Mouse (Mus musculus): ENCODE data around the gene Gucy2d.

Gucy2d gene

GRCm38 (mm10) chr7:98447585-98448308 is 7.5 kb downstream of the Gucy2d start:
- DNase-seq (ENCODE audit: low spot score): peak; percentile 77

DNA sequence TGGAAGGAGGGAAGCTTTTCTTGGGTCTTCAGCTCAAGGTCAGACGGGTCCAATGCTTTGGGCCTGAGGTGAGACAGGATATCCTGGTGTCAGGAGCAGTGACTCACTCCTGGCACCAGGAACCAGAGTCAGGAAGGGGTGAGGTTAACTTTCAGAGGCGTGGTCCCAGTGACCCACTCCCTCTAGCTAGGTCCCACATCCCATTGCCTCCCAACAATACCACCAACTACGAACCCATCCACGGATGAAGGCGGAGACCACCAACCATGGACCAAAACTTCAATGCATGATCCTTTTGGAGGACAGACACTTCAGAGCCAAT is 8.1 kb downstream of the Gucy2d start:
- no peak for DNase-seq (ENCODE audit: low spot score)

GRCm38 (mm10) chr7:98449696-98450095 is 9.5 kb downstream of the Gucy2d start:
- no peak for DNase-seq (ENCODE audit: low spot score)

GRCm38 (mm10) chr7:98454397-98455120 is 14.3 kb downstream of the Gucy2d start:
- DNase-seq (ENCODE audit: low spot score): no peak

GRCm38 (mm10) chr7:98460319-98460718 is 20.1 kb downstream of the Gucy2d start:
- DNase-seq (ENCODE audit: low spot score): no peak

DNA sequence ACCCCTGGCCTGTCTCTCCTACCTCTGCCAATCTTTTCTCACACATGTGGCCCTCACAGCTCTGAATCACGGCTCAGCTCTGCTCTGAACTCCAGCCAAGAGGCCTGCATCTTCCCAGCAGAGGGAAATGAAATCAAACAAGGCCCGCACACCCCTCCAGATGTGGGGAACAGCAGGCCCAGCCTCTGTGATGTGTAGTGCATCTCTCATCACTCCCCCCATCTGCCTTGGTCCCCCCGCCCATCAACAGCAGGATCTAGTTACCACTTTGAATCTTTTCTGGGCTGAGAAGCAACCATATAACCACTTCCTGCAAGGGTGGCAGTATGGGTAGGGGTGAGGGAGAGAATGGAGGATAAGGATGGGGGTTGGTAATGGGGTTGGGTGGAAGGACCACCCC is 28.9 kb downstream of the Gucy2d start:
- no peak for DNase-seq (ENCODE audit: low spot score)

GRCm38 (mm10) chr7:98472529-98472928 is 32.3 kb downstream of the Gucy2d start:
- no peak for DNase-seq (ENCODE audit: low spot score)

- no peak for DNase-seq (ENCODE audit: low spot score)
Measured at GRCm38 (mm10) chr7:98474558-98474957, 34.3 kb downstream of the Gucy2d start.

DNA sequence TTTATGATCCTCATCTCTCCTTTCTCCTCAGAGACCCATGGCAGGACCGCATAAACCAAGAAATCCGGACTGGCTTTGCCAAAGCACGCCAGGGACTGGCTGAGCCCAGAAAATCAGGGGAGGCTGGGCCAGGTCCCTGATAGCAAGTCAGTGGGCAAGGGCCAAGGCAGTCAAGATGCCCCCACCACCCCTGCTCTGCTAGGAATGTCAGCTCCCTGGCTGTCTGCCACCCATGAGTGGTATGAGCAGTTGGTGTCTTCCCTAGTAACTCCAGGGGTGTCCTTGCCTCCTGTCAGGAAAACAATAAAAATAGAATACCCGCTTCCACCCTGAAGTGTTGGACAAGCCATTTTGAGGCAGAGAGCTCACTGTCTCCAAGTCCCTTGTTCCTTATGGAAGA is 36.9 kb downstream of the Gucy2d start:
- DNase-seq (ENCODE audit: low spot score): no peak

DNA sequence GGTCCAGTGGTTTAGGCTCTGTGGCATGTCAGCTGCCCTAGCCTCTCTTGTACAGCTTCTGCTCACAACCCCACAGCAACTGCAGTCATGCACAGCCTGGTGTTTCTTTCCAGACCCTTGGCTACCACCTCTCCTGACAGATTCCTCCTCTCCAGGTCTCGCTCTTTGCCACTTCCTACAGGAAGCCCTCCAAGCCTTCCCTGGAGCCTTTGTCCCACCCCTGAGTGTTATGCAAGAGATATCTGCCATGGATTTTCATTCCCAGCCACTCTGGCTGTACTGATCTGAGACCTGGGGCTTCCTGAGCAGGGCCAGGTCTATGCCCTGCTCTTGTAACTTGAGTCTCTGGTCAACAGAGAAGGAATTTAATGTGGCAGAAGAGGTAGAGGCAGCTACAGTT is 40.3 kb downstream of the Gucy2d start:
- no peak for DNase-seq (ENCODE audit: low spot score)

- peak; percentile 92 for DNase-seq (ENCODE audit: low spot score)
Measured at GRCm38 (mm10) chr7:98481066-98481734, 41.0 kb downstream of the Gucy2d start.

DNA sequence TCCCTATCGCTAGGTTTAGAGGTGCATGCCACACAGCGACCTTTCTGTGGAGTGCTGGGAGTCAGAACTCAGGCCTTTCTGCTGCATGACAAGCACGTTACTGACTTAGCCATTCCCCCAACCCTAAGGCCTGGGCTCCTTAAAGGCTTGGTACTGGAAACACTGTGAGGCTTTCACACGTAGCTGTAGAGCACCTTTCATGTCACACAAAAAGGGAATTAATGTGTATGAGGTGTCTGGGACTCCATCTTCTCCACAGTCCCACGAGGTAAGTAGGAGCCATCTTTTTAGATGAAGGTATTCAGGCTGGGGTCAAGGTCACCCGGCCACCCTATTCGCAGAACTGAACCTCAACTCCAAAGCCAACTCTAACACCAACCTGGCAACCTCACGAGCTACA is 41.6 kb downstream of the Gucy2d start:
- no peak for DNase-seq (ENCODE audit: low spot score)

- DNase-seq (ENCODE audit: low spot score): no peak
Measured at GRCm38 (mm10) chr7:98482551-98483267, 42.5 kb downstream of the Gucy2d start.

GRCm38 (mm10) chr7:98483268-98483607 is 43.0 kb downstream of the Gucy2d start:
- DNase-seq (ENCODE audit: low spot score): no peak

GRCm38 (mm10) chr7:98484878-98485277 is 44.7 kb downstream of the Gucy2d start:
- DNase-seq (ENCODE audit: low spot score): no peak

DNA sequence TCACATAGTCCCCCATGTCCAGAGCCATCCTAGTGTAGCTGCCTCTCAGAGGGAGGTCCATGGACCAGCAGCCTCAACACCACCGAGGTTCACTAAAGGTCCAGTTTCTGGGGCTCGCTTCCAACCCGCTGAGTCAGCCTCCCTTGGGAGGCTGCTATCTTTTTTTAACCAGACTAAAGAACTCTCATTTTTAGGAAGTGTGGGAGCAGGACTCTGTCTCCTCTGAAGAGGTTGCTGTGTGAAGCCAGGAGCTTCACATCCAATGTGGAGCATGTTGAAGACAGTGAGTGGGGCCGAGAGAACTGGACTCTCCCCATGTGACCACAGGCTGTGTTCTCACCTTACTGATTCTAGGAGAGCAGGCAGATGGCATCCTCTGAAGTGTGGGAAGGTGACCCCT is 45.3 kb downstream of the Gucy2d start:
- no peak for DNase-seq (ENCODE audit: low spot score)

- no peak for DNase-seq (ENCODE audit: low spot score)
Measured at GRCm38 (mm10) chr7:98486471-98486917, 46.3 kb downstream of the Gucy2d start.

DNA sequence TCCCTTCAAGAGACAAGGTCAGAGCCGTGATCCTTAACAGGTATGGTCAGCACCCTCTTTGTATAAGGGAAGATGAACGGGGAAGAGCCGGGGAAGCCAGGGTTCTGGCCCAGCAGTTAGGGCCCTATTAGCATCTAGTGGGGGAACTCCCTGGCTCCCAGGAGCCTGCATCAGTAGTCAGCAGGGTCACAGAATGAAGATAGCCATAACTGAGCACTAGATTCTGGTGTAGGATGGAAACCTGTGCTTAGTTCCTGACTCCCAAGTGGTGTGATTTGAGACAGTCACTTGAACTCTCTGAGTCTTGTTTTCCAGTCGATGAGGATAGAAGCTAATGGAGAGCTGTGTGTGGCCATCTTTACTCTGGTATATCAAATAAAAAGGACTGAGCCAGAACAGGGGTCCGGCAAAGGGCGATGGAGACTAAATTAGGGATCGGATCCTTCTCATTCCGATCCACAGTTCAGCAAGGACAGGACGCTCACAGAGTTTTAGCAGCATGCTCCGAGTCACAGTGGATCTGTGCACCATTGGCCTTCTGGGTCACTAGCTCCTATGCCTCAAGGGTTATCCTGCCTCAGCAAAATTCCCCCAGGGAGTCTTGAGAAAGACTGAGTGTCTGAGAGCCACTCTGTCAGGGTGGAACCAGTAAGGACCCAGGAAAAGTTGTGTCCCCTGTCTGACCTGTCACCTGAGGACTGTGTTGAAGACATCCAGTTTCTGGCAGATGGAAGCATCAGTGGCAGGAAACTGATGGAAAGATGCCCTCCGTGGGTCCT is 47.2 kb downstream of the Gucy2d start:
- DNase-seq (ENCODE audit: low spot score): no peak

- no peak for DNase-seq (ENCODE audit: low spot score)
Measured at GRCm38 (mm10) chr7:98488398-98489130, 48.3 kb downstream of the Gucy2d start.

DNA sequence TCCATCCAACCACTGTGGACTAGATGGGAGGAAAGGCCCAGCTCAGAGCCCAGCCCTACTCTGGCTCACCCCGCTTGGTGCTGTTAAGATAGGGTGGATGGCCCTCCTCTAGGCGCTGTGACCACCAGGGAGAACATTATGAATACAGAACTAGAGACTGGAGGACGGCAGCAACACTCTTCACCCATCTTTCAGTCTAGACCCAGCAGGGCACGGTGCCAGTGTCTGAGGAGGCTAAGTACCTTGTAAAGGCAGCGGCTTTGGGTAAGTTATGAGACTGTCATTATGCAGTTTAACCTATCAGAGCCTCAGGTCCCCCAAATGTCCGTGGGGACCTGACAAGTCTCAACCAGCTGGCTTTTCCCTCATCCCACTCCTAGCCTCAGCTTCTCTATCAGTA is 48.9 kb downstream of the Gucy2d start, which contains the start of gene Lrrc32:
Lrrc32 (plus strand) TSS at position 153 of the 400 bp plus-strand sequence.
- no peak for DNase-seq (ENCODE audit: low spot score)

- DNase-seq (ENCODE audit: low spot score): peak; percentile 89
Measured at GRCm38 (mm10) chr7:98489623-98490084, 49.4 kb downstream of the Gucy2d start.
